Mouse (Mus musculus): Measurements from ENCODE around the gene Fkbp2. TPM values are rescaled to one million over a fixed set of nuclear protein-coding genes. Genes with fewer than 3 reads are reported as not detected.

The Fkbp2 gene
- total RNA-seq, 2 experiments from 2014 or later = 72.8 to 120 TPM

Other genes starting within 250 kb of the Fkbp2 start
- gene Rps6ka4, start 139.9 kb downstream of the Fkbp2 start, total RNA-seq (2014; fragmentation: Nextera tagmentation) = 7.3 and 9.4 TPM in 2 replicates
- 5.4 and 10.2 TPM in 2 replicates for gene Rps6ka4, start 139.9 kb downstream of the Fkbp2 start, total RNA-seq (2017)
- gene Ccdc88b, start 122.3 kb downstream of the Fkbp2 start, total RNA-seq (2014; fragmentation: Nextera tagmentation) = 10.1 and 17.8 TPM in 2 replicates
- gene Ccdc88b, start 122.3 kb downstream of the Fkbp2 start, total RNA-seq (2017) = 14.9 and 17.8 TPM in 2 replicates
- gene Trmt112, start 70.8 kb downstream of the Fkbp2 start, total RNA-seq (2014; fragmentation: Nextera tagmentation) = 185 and 221 TPM in 2 replicates
- 235 and 364 TPM in 2 replicates for gene Trmt112, start 70.8 kb downstream of the Fkbp2 start, total RNA-seq (2017)
- 76.5 and 87.1 TPM in 2 replicates for gene Prdx5, start 70.4 kb downstream of the Fkbp2 start, total RNA-seq (2014; fragmentation: Nextera tagmentation)
- 101 and 126 TPM in 2 replicates for gene Prdx5, start 70.4 kb downstream of the Fkbp2 start, total RNA-seq (2017)
- gene Esrra, start 58.7 kb downstream of the Fkbp2 start, total RNA-seq (2014; fragmentation: Nextera tagmentation) = 14.1 and 18.9 TPM in 2 replicates
- gene Esrra, start 58.7 kb downstream of the Fkbp2 start, total RNA-seq (2017) = 10.8 and 18.4 TPM in 2 replicates
- gene Catsperz, start 55.1 kb downstream of the Fkbp2 start, total RNA-seq (2014; fragmentation: Nextera tagmentation) = not detected in 2 replicates
- not detected in 2 replicates for gene Catsperz, start 55.1 kb downstream of the Fkbp2 start, total RNA-seq (2017)
- not detected in 2 replicates for gene Kcnk4, start 46.0 kb downstream of the Fkbp2 start, total RNA-seq (2014; fragmentation: Nextera tagmentation)
- gene Kcnk4, start 46.0 kb downstream of the Fkbp2 start, total RNA-seq (2017) = not detected in 2 replicates
- gene Bad, start 38.6 kb downstream of the Fkbp2 start, total RNA-seq (2014; fragmentation: Nextera tagmentation) = 17.5 and 20.6 TPM in 2 replicates
- gene Bad, start 38.6 kb downstream of the Fkbp2 start, total RNA-seq (2017) = 29.0 and 39.2 TPM in 2 replicates
- 8.0 and 16.1 TPM in 2 replicates for gene Gpr137, start 38.0 kb downstream of the Fkbp2 start, total RNA-seq (2014; fragmentation: Nextera tagmentation)
- 7.0 and 15.7 TPM in 2 replicates for gene Gpr137, start 38.0 kb downstream of the Fkbp2 start, total RNA-seq (2017)
- 316 and 412 TPM in 2 replicates for gene Ppp1r14b, start 5.5 kb downstream of the Fkbp2 start, total RNA-seq (2014; fragmentation: Nextera tagmentation)
- gene Ppp1r14b, start 5.5 kb downstream of the Fkbp2 start, total RNA-seq (2017) = 174 and 192 TPM in 2 replicates
- gene Plcb3, start 4.0 kb downstream of the Fkbp2 start, total RNA-seq (2014; fragmentation: Nextera tagmentation) = 12.1 and 18.6 TPM in 2 replicates
- 4.3 and 4.8 TPM in 2 replicates for gene Plcb3, start 4.0 kb downstream of the Fkbp2 start, total RNA-seq (2017)
- gene Vegfb, start 7.2 kb upstream of the Fkbp2 start, total RNA-seq (2014; fragmentation: Nextera tagmentation) = 56.3 and 71.4 TPM in 2 replicates
- 13.2 and 16.9 TPM in 2 replicates for gene Vegfb, start 7.2 kb upstream of the Fkbp2 start, total RNA-seq (2017)
- 15.0 and 17.0 TPM in 2 replicates for gene Dnajc4, start 12.1 kb upstream of the Fkbp2 start, total RNA-seq (2014; fragmentation: Nextera tagmentation)
- gene Dnajc4, start 12.1 kb upstream of the Fkbp2 start, total RNA-seq (2017) = 8.5 and 11.5 TPM in 2 replicates
- gene Nudt22, start 15.6 kb upstream of the Fkbp2 start, total RNA-seq (2014; fragmentation: Nextera tagmentation) = 11.1 TPM in 2 replicates
- gene Nudt22, start 15.6 kb upstream of the Fkbp2 start, total RNA-seq (2017) = 5.4 and 6.5 TPM in 2 replicates
- 0.57 and 1.9 TPM in 2 replicates for gene Trpt1, start 15.6 kb upstream of the Fkbp2 start, total RNA-seq (2014; fragmentation: Nextera tagmentation)
- 3.4 TPM in 1 of 2 replicates, not detected in the other for gene Trpt1, start 15.6 kb upstream of the Fkbp2 start, total RNA-seq (2017)
- 151 and 153 TPM in 2 replicates for gene Fermt3, start 39.0 kb upstream of the Fkbp2 start, total RNA-seq (2014; fragmentation: Nextera tagmentation)
- 220 and 247 TPM in 2 replicates for gene Fermt3, start 39.0 kb upstream of the Fkbp2 start, total RNA-seq (2017)
- 183 and 212 TPM in 2 replicates for gene Stip1, start 59.5 kb upstream of the Fkbp2 start, total RNA-seq (2014; fragmentation: Nextera tagmentation)
- 309 and 310 TPM in 2 replicates for gene Stip1, start 59.5 kb upstream of the Fkbp2 start, total RNA-seq (2017)
- 19.1 and 25.9 TPM in 2 replicates for gene Macrod1, start 76.3 kb upstream of the Fkbp2 start, total RNA-seq (2014; fragmentation: Nextera tagmentation)
- 6.1 and 10.3 TPM in 2 replicates for gene Macrod1, start 76.3 kb upstream of the Fkbp2 start, total RNA-seq (2017)
- gene Flrt1, start 125.2 kb upstream of the Fkbp2 start, total RNA-seq (2014; fragmentation: Nextera tagmentation) = not detected in 2 replicates
- gene Flrt1, start 125.2 kb upstream of the Fkbp2 start, total RNA-seq (2017) = not detected in 2 replicates
- 51.9 and 60.3 TPM in 2 replicates for gene Otub1, start 225.8 kb upstream of the Fkbp2 start, total RNA-seq (2014; fragmentation: Nextera tagmentation)
- gene Otub1, start 225.8 kb upstream of the Fkbp2 start, total RNA-seq (2017) = 59.8 and 81.4 TPM in 2 replicates
- gene Cox8a, start 237.1 kb upstream of the Fkbp2 start, total RNA-seq (2014; fragmentation: Nextera tagmentation) = 777 and 822 TPM in 2 replicates
- gene Cox8a, start 237.1 kb upstream of the Fkbp2 start, total RNA-seq (2017) = 576 and 680 TPM in 2 replicates